Mouse (Mus musculus) neural tube, embryonic 11.5 days (tissue): ENCODE measurements around the gene Zbed4. TPM values are rescaled to one million over a fixed set of nuclear protein-coding genes. Genes with fewer than 3 reads are reported as not detected.
"Not testable (repeated sequence)": the region's sequence is repeated elsewhere in the genome, so short reads cannot be mapped to it uniquely, and the experiment has no call there.

Experiments
- ATAC-seq: fragments of 200-750 bp; cut with Nextera tagmentation; 2 replicates; pipeline ENCODE4 v1.8.0; 2017; ENCODE audit warnings: moderate number of reproducible peaks, mild to moderate bottlenecking, moderate TSS enrichment, moderate library complexity; ENCODE audit not compliant: insufficient read depth, low FRiP score, low TSS enrichment
- DNase-seq: peaks from one replicate; pipeline ENCODE4 v3.0.0-alpha.2; 2015; ENCODE audit warnings: low spot score
- H3K27ac ChIP-seq: fragments of 300-500 bp; sonication (generic); 2 replicates; pipeline ENCODE4 v1.5.1; 2014; ENCODE audit warnings: low read depth, mild to moderate bottlenecking, low read length
- H3K27me3 ChIP-seq: fragments of 300-500 bp; sonication (generic); 2 replicates; pipeline ENCODE4 v1.6.1; 2014; ENCODE audit warnings: mild to moderate bottlenecking, low read length, mixed read lengths; ENCODE audit not compliant: control insufficient read depth, insufficient read depth
- H3K36me3 ChIP-seq: fragments of 300-500 bp; sonication (generic); 2 replicates; pipeline ENCODE4 v1.6.1; 2014; ENCODE audit warnings: mild to moderate bottlenecking, low read length, moderate library complexity, mixed read lengths; ENCODE audit not compliant: control insufficient read depth, insufficient read depth
- H3K4me1 ChIP-seq: fragments of 300-500 bp; sonication (generic); 2 replicates; pipeline ENCODE4 v1.6.1; 2014; ENCODE audit warnings: low read length, mixed read lengths; ENCODE audit not compliant: control insufficient read depth, insufficient read depth
- H3K4me2 ChIP-seq: fragments of 300-500 bp; sonication (generic); 2 replicates; pipeline ENCODE4 v1.6.1; 2014; ENCODE audit warnings: low read depth, mild to moderate bottlenecking, moderate library complexity
- H3K4me3 ChIP-seq: fragments of 300-500 bp; sonication (generic); 2 replicates; pipeline ENCODE4 v1.5.1; 2014; ENCODE audit warnings: low read depth, low read length
- H3K9ac ChIP-seq: fragments of 300-500 bp; sonication (generic); 2 replicates; pipeline ENCODE4 v1.6.1; 2014; ENCODE audit warnings: mild to moderate bottlenecking, low read length
- H3K9me3 ChIP-seq: fragments of 300-500 bp; sonication (generic); 2 replicates; pipeline ENCODE4 v1.6.1; 2016; ENCODE audit warnings: low read length; ENCODE audit not compliant: control insufficient read depth
- WGBS: fragments of 180-500 bp; shearing (Covaris S2); extraction: QIAGEN DNeasy Blood & Tissue Kit; methylation state at CpG from one replicate; pipeline ENCODE4 v1.1.7; 2014; 5-methylcytosine and 5-hydroxymethylcytosine counted together
- polyA plus RNA-seq: library from polyadenylated mRNA; unstranded; fragments of >200 nt; fragmentation: Nextera tagmentation; extraction: Ambion mirVana; gene quantifications from 2 replicates; pipeline ENCODE4 v1.2.1, GENCODE M21; 2014

The Zbed4 gene
- polyA plus RNA-seq, 1 experiment from 2014 or later, result 48.6 TPM

DNA sequence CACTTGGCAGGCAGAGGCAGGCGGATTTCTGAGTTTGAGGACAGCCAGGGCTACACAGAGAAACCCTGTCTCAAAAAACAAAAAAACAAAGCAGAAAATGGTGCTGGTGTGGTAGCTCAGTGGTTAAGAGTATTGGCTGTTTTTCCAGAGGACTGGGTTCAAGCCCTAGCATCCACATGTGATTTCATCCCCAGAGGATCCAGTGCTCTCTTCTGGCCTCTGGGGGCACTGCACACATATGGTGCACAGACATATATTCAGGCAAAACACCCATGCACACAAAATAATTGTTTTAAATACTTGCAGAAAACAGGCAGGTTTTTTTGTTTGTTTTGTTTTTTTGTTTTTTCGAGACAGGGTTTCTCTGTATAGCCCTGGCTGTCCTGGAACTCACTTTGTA, 14.7 kb downstream of the Zbed4 start:
- not testable (repeated sequence) for H3K4me2 ChIP-seq, ATAC-seq, DNase-seq, H3K36me3 ChIP-seq, H3K27ac ChIP-seq, H3K4me1 ChIP-seq, H3K9me3 ChIP-seq, H3K4me3 ChIP-seq, H3K9ac ChIP-seq, H3K27me3 ChIP-seq
- 97% methylated on average over 2 of the region's 2 CpGs for WGBS

- H3K4me2 ChIP-seq, result no peak overlapping the region
- DNase-seq, result no peak
- no peak overlapping the region for H3K9ac ChIP-seq
- ATAC-seq, result no peak
- H3K27ac ChIP-seq, result no peak overlapping the region
- H3K27me3 ChIP-seq, result no peaks in the 10 kb centered on the region
- H3K36me3 ChIP-seq, result peaks cover 6% of the 10 kb centered on the region; the same call in 1 of the 2 replicates
- no peak overlapping the region for H3K4me3 ChIP-seq
- whole genome bisulfite sequencing, result 88% methylated on average over 1 of the region's 1 CpGs
- H3K4me1 ChIP-seq, result no peaks in the 10 kb centered on the region
- H3K9me3 ChIP-seq, result no peaks in the 10 kb centered on the region
These were observed 17.1 kb downstream of the Zbed4 start for GRCm38 (mm10) chr15:88768537-88768936.

- 89% methylated on average over 5 of the region's 5 CpGs for WGBS
- ATAC-seq, result not testable (repeated sequence)
These were observed 23.2 kb downstream of the Zbed4 start for GRCm38 (mm10) chr15:88774630-88775029.

GRCm38 (mm10) chr15:88792140-88792850, 40.8 kb downstream of the Zbed4 start:
- no peak for ATAC-seq
- Histone ChIP-seq H3K4me3 (no peak overlapping the region), H3K9ac (no peak overlapping the region), H3K4me1 (no peaks in the 10 kb centered on the region), H3K9me3 (no peaks in the 10 kb centered on the region), H3K27ac (no peak overlapping the region), H3K27me3 (no peaks in the 10 kb centered on the region), H3K36me3 (no peaks in the 10 kb centered on the region), H3K4me2 (no peak overlapping the region)
- no peak for DNase-seq
- 84% methylated on average over 4 of the region's 4 CpGs for WGBS

More at GRCm38 (mm10) chr15:88774630-88775029, 23.2 kb downstream of the Zbed4 start:
- H3K4me2 ChIP-seq, H3K27ac ChIP-seq, H3K4me3 ChIP-seq, H3K9me3 ChIP-seq, H3K4me1 ChIP-seq, H3K9ac ChIP-seq, H3K27me3 ChIP-seq, H3K36me3 ChIP-seq, DNase-seq: not testable (repeated sequence)

- H3K27me3 ChIP-seq, H3K4me3 ChIP-seq, H3K9me3 ChIP-seq, H3K9ac ChIP-seq, H3K4me2 ChIP-seq, DNase-seq, H3K4me1 ChIP-seq, ATAC-seq, H3K27ac ChIP-seq, H3K36me3 ChIP-seq: not testable (repeated sequence)
- 92% methylated on average over 4 of the region's 5 CpGs for WGBS
These were observed 43.3 kb downstream of the Zbed4 start for GRCm38 (mm10) chr15:88794729-88795128.

DNA sequence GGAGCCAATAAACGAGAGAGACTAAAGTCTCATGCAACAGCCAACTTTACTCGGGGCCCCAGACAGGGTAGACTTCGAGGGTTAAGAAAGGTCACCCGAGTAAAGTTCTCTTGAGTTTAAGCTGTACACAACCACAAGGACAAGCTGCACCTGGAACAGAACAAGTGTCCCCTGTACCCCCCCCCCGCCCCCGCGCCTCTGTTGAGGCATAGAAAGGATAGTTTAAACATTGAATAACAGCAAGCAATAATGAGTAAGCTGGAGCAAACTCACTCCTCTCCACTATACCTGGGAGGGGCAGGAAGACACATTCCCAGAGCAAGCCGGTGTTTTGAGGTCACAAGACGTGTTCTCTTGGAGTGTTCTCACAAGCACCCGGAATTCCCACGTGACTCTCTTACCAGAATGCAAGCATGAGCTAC, 48.5 kb downstream of the Zbed4 start:
- Histone ChIP-seq H3K27ac (no peak overlapping the region), H3K9ac (no peak overlapping the region), H3K27me3 (no peaks in the 10 kb centered on the region), H3K4me3 (no peak overlapping the region), H3K9me3 (no peaks in the 10 kb centered on the region), H3K4me2 (no peak overlapping the region), H3K36me3 (peaks cover 2% of the 10 kb centered on the region), H3K4me1 (no peaks in the 10 kb centered on the region)
- no peak for DNase-seq
- ATAC-seq, result no peak
- WGBS, result 89% methylated on average over 11 of the region's 11 CpGs

- H3K9me3 ChIP-seq, result no peaks in the 10 kb centered on the region
- ATAC-seq (no peak), DNase-seq (no peak)
- H3K36me3 ChIP-seq, result peaks cover 6% of the 10 kb centered on the region
- no peaks in the 10 kb centered on the region for H3K4me1 ChIP-seq
- H3K4me3 ChIP-seq, result no peak overlapping the region
- 81% methylated on average over 6 of the region's 6 CpGs for WGBS
- no peak overlapping the region for H3K4me2 ChIP-seq
- H3K27me3 ChIP-seq, result no peaks in the 10 kb centered on the region
- H3K9ac ChIP-seq, result no peak overlapping the region
- no peak overlapping the region for H3K27ac ChIP-seq
These were observed 49.5 kb downstream of the Zbed4 start for GRCm38 (mm10) chr15:88800921-88801354.

GRCm38 (mm10) chr15:88801903-88802302, 50.4 kb downstream of the Zbed4 start:
- DNase-seq (no peak), ATAC-seq (no peak)
- Histone ChIP-seq H3K4me2 (no peak overlapping the region), H3K4me3 (no peak overlapping the region), H3K36me3 (peaks cover 8% of the 10 kb centered on the region), H3K9ac (no peak overlapping the region), H3K27ac (no peak overlapping the region), H3K9me3 (no peaks in the 10 kb centered on the region), H3K4me1 (no peaks in the 10 kb centered on the region), H3K27me3 (no peaks in the 10 kb centered on the region)
- WGBS, result 95% methylated on average over 3 of the region's 3 CpGs

DNA sequence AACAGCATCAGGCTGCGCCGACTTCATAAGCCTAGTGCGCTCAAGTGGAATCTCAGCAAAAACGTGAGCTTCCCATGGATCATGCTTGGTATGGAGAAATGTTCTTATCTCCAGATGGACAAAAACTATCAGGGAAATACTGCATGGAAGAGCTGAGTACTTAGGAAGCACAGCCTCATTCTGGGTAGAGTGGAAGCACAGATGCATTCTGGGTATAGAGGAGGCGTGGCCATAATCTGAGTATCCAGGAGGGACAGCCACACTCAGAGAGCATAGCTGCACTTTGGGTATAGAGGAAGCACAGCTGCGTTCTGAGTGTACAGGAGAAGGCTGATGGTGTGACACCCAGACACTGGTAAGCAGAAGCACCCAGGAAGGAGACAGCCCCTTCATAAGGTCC, 50.9 kb downstream of the Zbed4 start:
- no peaks in the 10 kb centered on the region for H3K27me3 ChIP-seq
- H3K36me3 ChIP-seq, result peaks cover 8% of the 10 kb centered on the region
- WGBS, result 88% methylated on average over 6 of the region's 6 CpGs
- H3K9me3 ChIP-seq, result no peaks in the 10 kb centered on the region
- H3K4me1 ChIP-seq, result no peaks in the 10 kb centered on the region
- ATAC-seq (no peak), DNase-seq (no peak)
- no peak overlapping the region for H3K4me2 ChIP-seq
- no peak overlapping the region for H3K27ac ChIP-seq
- no peak overlapping the region for H3K4me3 ChIP-seq
- no peak overlapping the region for H3K9ac ChIP-seq
